Mouse (Mus musculus) cortical plate, adult 2 months (tissue): ENCODE measurements at regions not wholly inside any gene's neighbourhood (a gene's known extent, or its start where the extent isn't known, plus 50 kb on each side); places are given as distances from the start of the nearest gene placed in this dataset.

Experiments
- CTCF ChIP-seq: fragments of 200-500 bp; IDR thresholded peaks from 2 replicates; pipeline ENCODE4 v1.5.1; 2011; ENCODE audit warnings: mild to moderate bottlenecking, control low read depth, low read length; ENCODE audit not compliant: insufficient read depth; ENCODE audit errors: extremely low read depth
- POLR2A ChIP-seq: fragments of 200-500 bp; IDR thresholded peaks from 2 replicates; pipeline ENCODE4 v1.6.1; 2011; ENCODE audit warnings: mild to moderate bottlenecking, low read length, control low read depth; ENCODE audit not compliant: insufficient read depth; ENCODE audit errors: extremely low read depth

GRCm38 (mm10) chr6:31846319-31846718, 203.7 kb upstream of the 1700012A03Rik start:
- TF ChIP-seq CTCF, result peak; percentile 18; the same call in 1 of the 2 replicates
- no peak for TF ChIP-seq POLR2A
